Mouse (Mus musculus) forebrain, embryonic 15.5 days (tissue): ENCODE results near the gene BC024063. TPM values are rescaled to one million over a fixed set of nuclear protein-coding genes. Genes with fewer than 3 reads are reported as not detected.

Experiments used
- polyA plus RNA-seq: library from polyadenylated mRNA; unstranded; fragments of >200 nt; fragmentation: Nextera tagmentation; extraction: Ambion mirVana; gene quantifications from 2 replicates; pipeline ENCODE4 v1.2.1, GENCODE M21; 2015

The BC024063 gene
- polyA plus RNA-seq, 1 experiment from 2014 or later = 7.0 TPM

Other genes starting within 250 kb of the BC024063 start
- gene Gm32687, start 219.4 kb upstream of the BC024063 start, polyA plus RNA-seq = 12.5 and 15.1 TPM in 2 replicates
- 6.4 and 8.0 TPM in 2 replicates for gene Zfp781, start 152.9 kb upstream of the BC024063 start, polyA plus RNA-seq
- gene Zfp873, start 35.2 kb upstream of the BC024063 start, polyA plus RNA-seq = 17.4 and 18.9 TPM in 2 replicates
- gene AU041133, start 44.7 kb downstream of the BC024063 start, polyA plus RNA-seq = 9.5 and 12.4 TPM in 2 replicates
- gene Zfp938, start 157.9 kb downstream of the BC024063 start, polyA plus RNA-seq = 22.5 and 23.1 TPM in 2 replicates
- gene 4932415D10Rik, start 233.2 kb downstream of the BC024063 start, polyA plus RNA-seq = not detected in 2 replicates